Mouse (Mus musculus) layer of hippocampus, postnatal 25 days (tissue): Measurements from ENCODE around the gene Ddx17. TPM values are rescaled to one million over a fixed set of nuclear protein-coding genes. Genes with fewer than 3 reads are reported as not detected.

ENCODE experiments used
- DNase-seq, 2 experiments: peaks; one replicate each; pipeline ENCODE4 v3.0.0; 2022; ENCODE audit warnings: mixed read lengths in 2 of 2, low spot score in 1 of 2; ENCODE audit errors: extremely low spot score in 1 of 2
- total RNA-seq, 2 experiments: library from RNA; stranded (reverse); gene quantifications; 2 replicates each; pipeline ENCODE4 v1.2.3; 2021

Ddx17 gene
- 100 to 1,000 TPM; 275 to 348 TPM for total RNA-seq

GRCm38 (mm10) chr15:79546410-79547288 is at the start of gene Ddx17:
Ddx17 (minus strand) TSS chr15:79546741.
- peak; percentile 100 for DNase-seq

- no peak for DNase-seq
Measured at GRCm38 (mm10) chr15:79581581-79581980, 35.0 kb upstream of the Ddx17 start.

- DNase-seq: no peak
Measured at GRCm38 (mm10) chr15:79577671-79578426, 31.3 kb upstream of the Ddx17 start.

GRCm38 (mm10) chr15:79576947-79577346 is 30.4 kb upstream of the Ddx17 start:
- no peak for DNase-seq

- no peak for DNase-seq
Measured at GRCm38 (mm10) chr15:79575543-79576222, 29.1 kb upstream of the Ddx17 start.

- DNase-seq: peak in 1 of 2 experiments; percentile 5
Measured at GRCm38 (mm10) chr15:79562417-79562816, 15.9 kb upstream of the Ddx17 start.

- no peak for DNase-seq
Measured at GRCm38 (mm10) chr15:79559649-79560048, 13.1 kb upstream of the Ddx17 start.

GRCm38 (mm10) chr15:79552566-79552965 is 6.0 kb upstream of the Ddx17 start:
- DNase-seq: no peak

GRCm38 (mm10) chr15:79548226-79548625 is 1.7 kb upstream of the Ddx17 start:
- no peak for DNase-seq

- no peak for DNase-seq
Measured at GRCm38 (mm10) chr15:79547289-79547820, 814 bp upstream of the Ddx17 start.

- DNase-seq: peak in 1 of 2 experiments; percentile 31
Measured at GRCm38 (mm10) chr15:79545921-79546399, 581 bp downstream of the Ddx17 start.

- no peak for DNase-seq
Measured at GRCm38 (mm10) chr15:79545496-79545895, 1.0 kb downstream of the Ddx17 start.

- DNase-seq: no peak
Measured at GRCm38 (mm10) chr15:79543968-79544367, 2.6 kb downstream of the Ddx17 start.

- no peak for DNase-seq
Measured at GRCm38 (mm10) chr15:79533796-79534195, 12.7 kb downstream of the Ddx17 start.

- no peak for DNase-seq
Measured at GRCm38 (mm10) chr15:79529935-79530334, 16.6 kb downstream of the Ddx17 start.

- DNase-seq: peak in 1 of 2 experiments; percentile 1
Measured at GRCm38 (mm10) chr15:79527991-79528639, 18.4 kb downstream of the Ddx17 start.

GRCm38 (mm10) chr15:79527192-79527591 is 19.3 kb downstream of the Ddx17 start:
- no peak for DNase-seq

- no peak for DNase-seq
Measured at GRCm38 (mm10) chr15:79525979-79526768, 20.4 kb downstream of the Ddx17 start.

GRCm38 (mm10) chr15:79525564-79525963 is 21.0 kb downstream of the Ddx17 start:
- no peak for DNase-seq
